Mouse (Mus musculus) E14TG2a.4 (cell line): ENCODE measurements around the gene Sox15.

Source experiments
- CTCF ChIP-seq: conservative IDR thresholded peaks from 2 replicates; pipeline ENCODE4 v1.5.1; 2014; ENCODE audit warnings: low read length
- NANOG ChIP-seq: IDR thresholded peaks from 2 replicates; pipeline ENCODE4 v1.6.1; 2014; ENCODE audit warnings: borderline replicate concordance, low read length, mixed read lengths

DNA sequence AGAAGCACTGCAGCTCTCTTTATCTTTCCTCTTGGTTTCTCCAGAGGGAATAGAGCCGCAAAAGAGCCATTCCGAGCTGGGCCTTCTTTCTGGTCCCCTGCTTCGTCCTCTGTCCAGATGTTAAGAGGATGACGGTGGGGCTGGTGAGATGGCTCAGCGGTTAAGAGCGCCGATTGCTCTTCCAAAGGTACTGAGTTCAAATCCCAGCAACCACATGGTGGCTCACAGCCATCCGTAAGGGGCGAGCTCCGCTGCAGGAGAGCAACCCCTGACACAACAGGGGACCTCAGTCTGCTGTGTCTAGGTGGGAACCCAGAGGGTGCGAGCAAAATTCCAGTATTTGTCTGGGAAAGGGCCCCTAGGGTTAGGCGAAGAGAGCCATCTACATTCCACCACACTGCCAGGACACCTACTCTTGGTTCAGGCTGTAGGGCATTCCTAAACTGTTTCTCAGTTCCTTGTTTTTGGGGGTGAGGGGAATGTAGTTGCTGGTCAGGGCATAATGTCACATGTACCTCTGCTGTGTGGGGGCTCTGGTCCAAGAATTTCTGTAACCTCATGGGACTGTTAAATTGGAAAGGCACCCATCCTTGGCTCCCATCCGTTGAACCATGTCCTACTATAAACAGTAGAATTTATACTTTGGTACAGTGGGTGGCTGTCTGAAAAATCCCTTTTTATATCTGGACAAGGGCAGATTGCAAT lies 8.0 kb downstream of the Sox15 start:
- no peak for TF ChIP-seq CTCF
- no peak for TF ChIP-seq NANOG
